Mouse (Mus musculus) cerebellum, postnatal 25 days (tissue): ENCODE data around the gene Bmx.
A peak's percentile ranks its signal among the peaks of the same experiment; 100 is the strongest.

ENCODE experiments used
- DNase-seq, 2 experiments: peaks; one replicate each; pipeline ENCODE4 v3.0.0; 2021; ENCODE audit warnings: mixed read lengths in 2 of 2

Gene Bmx

GRCm38 (mm10) chrX:164258057-164258456 is at the start of gene Bmx:
Gene Bmx (minus strand): TSS chrX:164258193.
- no peak for DNase-seq

DNA sequence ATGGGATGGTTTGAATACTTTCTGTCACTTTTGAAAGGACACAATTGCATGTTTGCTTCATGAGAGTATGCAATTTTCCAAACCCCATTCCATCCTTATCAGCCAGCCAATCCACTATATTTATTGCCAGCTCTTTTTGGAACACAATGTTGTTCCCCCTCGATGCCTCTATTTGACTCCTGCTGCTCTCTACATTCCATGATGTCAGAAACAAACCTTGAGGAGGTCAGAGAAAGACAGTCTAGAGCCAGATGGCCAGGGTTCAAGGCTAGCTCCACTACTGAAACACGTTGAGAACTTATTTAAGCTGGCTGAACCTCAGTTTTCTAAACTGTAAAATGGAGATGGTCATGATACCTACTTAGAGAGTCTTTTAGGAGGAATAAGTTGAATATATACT is 48.3 kb upstream of the Bmx start:
- no peak for DNase-seq

DNA sequence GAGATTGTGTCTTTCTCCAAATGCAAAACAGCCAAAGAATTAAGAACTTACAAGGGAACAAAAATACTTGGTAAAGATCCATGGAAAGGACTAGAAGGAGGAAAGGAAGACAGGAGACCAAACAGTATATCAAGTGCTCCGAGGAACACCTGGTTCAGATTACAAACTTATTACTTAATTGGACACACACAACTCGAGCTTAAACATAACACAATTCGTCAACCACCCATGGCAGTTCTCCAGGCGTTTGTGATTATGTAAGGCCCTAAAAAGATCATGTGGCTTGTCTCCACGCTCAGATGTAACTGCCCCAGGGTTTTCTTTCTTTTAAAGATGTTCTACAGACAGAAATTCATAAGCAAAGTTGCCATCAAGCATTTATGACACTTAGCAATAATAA is 33.2 kb upstream of the Bmx start:
- DNase-seq = no peak

- peak in 1 of 2 experiments; percentile 4 for DNase-seq
These were observed 29.1 kb upstream of the Bmx start for GRCm38 (mm10) chrX:164287077-164287476.

DNA sequence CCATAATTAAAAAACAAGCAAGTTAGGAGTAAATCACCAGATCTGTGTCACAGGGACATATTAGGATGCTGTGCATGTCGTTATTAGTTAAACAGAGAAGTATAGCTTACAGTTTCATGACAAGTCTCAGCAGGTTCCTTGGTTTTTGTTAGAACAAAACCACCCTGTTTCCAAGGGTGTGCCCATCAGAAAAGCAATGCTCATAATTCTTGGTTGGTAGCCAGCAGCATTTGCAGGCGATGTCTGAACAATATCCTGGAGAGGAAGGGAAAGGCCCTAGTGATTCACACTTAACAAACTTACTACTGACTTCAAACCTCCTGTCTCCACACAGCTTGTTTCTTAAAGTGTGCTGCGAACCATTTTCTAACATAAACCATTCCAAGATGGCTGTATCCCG is 25.8 kb upstream of the Bmx start:
- DNase-seq = no peak

- DNase-seq = no peak
These were observed 23.1 kb upstream of the Bmx start for GRCm38 (mm10) chrX:164280918-164281647.

GRCm38 (mm10) chrX:164275536-164275935 is 17.5 kb upstream of the Bmx start:
- DNase-seq = no peak

DNA sequence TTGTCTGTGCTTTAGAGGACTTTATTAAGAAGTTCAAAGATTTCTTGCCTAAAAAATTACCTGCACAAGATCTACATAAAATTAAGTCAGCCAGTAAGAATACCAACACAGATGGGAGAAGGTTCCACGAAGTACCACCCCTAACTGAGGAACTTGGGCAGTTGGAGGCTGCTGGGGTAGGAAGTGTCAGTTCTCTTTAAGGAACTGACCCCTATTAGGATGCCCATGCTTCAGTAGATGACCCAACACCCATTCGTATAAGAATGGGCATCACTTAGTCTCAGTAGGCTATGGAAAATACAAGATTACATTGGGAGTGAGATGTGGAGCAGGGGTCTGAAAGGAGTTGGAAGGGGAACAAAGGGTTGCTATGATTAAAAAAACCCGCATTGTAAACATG is 12.6 kb upstream of the Bmx start:
- no peak for DNase-seq

- peak; percentile 41 to 42 for DNase-seq
These were observed 11.3 kb upstream of the Bmx start, which contains the start of gene Pir for GRCm38 (mm10) chrX:164269285-164269761. Gene Pir (plus strand): TSS chrX:164269371.

- DNase-seq = no peak
These were observed 6.9 kb upstream of the Bmx start for GRCm38 (mm10) chrX:164264861-164265260.

GRCm38 (mm10) chrX:164262286-164262685 is 4.3 kb upstream of the Bmx start:
- no peak for DNase-seq

DNA sequence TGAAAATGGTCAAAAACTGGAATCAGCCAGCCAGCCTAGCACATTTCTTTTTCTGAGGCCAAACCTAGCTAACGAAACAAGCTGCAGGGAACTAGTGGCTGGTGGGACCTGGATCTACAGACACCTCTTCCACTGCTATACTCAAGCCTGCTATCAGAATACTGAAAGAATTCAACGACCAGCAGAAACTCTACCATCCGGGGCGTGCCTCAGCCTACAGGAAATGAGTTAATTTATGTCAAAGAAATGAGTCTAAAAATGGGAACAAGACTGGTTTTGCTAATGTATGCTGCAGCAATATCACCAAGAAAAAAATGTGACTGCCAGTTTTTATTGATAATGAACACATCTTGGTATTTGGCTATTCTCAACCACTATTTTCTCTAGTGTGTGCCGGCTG is 669 bp upstream of the Bmx start:
- no peak for DNase-seq

- DNase-seq = no peak
These were observed 1.5 kb downstream of the Bmx start for GRCm38 (mm10) chrX:164256527-164256926.

- DNase-seq = no peak
These were observed 11.3 kb downstream of the Bmx start for GRCm38 (mm10) chrX:164246722-164247121.

GRCm38 (mm10) chrX:164245714-164246113 is 12.3 kb downstream of the Bmx start:
- DNase-seq = no peak

DNA sequence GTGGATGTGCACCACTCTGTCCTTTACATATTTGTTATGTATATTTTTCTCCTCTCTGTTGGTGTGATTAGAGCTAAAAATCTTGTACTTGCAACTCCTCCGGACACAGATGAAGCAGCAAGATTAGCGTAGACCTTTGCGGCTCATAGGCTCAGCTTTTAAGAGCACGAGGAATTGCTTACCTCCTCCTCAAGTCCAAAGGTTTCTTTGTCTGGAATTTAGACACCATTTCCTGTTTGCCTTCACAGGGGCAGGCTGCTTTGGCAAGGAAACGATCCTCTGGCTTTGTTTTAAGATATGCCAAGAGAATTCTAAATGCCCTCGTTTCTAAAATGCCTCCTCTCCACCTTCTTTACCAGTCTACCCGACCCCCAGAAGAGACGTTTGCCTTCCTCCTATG is 24.6 kb downstream of the Bmx start:
- DNase-seq = no peak

DNA sequence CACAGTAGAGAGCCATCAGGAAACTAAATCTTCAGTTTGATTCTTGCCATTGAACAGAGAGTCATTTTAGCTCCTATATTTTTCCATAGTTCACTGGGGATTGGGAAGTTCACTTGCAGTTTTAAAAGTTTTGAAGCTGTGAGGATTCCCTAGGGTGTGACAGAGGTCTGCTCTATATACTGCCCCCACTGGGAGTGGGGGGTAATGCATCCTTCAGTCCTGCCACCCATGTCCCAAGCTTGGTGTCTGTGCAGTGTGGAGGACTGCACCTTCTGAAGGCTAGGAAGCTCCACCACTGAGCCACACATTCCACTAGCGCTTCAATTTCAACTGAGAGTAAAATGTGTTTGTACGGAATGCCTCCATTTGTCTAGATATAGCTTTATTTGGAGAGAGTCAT is 36.0 kb downstream of the Bmx start:
- DNase-seq = peak in 1 of 2 experiments; percentile 2

- no peak for DNase-seq
These were observed 57.4 kb downstream of the Bmx start for GRCm38 (mm10) chrX:164200547-164200946.

GRCm38 (mm10) chrX:164197679-164198078 is 60.3 kb downstream of the Bmx start:
- DNase-seq = no peak

- no peak for DNase-seq
These were observed 68.1 kb downstream of the Bmx start for GRCm38 (mm10) chrX:164189880-164190279.

DNA sequence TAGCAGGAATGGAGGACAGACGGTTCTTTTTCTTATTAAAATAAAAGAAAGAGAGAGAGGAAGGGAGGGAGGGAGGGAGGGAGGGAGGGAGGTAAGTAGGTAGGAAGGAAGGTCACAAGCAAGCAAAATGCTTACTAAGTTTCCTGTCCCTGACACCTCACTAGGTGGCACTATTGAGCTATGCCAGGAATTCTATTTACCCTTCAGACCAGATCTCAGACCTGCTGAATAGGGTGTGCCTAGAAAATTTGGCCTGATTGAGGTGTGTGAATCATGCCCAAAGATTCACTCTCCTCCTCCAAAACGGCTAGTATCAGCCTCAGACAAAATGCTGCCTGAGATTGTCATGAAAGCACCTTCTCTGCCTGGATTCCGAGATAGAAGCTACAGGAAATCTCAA is 74.1 kb downstream of the Bmx start:
- peak; percentile 10 to 54 for DNase-seq

DNA sequence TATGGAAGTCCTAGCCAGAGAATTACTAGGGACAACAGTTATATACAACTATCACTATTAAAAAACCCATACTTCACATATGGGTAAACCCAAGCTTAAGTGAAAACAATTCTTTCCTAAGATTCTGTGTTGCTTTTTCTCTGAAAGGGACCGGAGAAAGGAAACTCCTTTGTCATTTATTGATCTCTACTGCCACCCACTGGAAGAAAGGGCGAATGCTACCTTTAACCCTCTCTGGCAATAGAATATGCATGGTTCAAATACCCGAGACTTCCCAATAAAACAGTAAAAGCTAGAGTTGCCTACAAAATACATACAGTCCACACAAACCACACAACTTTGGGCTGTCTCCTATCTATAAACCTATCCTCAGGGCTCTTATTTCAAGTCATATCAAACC is 78.2 kb downstream of the Bmx start:
- peak; percentile 32 to 71 for DNase-seq

- DNase-seq = no peak
These were observed 79.1 kb downstream of the Bmx start for GRCm38 (mm10) chrX:164178856-164179255.

DNA sequence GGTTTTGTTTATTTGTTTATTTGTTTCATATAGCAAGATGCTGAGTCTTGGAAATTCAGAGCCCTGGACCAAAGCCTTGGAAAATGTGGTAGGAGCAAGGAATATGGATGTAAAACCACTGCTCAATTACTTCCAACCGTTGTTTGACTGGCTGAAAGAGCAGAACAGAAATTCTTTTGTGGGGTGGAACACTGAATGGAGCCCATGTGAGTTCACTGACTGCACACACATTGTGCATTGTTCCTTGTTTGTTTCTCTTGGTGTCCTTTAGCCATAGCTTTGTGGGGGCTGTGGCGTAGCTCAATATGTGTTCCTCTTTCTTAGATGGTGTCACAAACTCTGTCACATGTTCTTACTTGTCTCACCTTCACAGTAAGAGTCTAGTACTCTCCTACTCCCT is 82.2 kb downstream of the Bmx start:
- no peak for DNase-seq

- no peak for DNase-seq
These were observed 82.7 kb downstream of the Bmx start for GRCm38 (mm10) chrX:164175311-164175710.
